Mouse (Mus musculus): ENCODE data around the gene Dab2ip.

DNA sequence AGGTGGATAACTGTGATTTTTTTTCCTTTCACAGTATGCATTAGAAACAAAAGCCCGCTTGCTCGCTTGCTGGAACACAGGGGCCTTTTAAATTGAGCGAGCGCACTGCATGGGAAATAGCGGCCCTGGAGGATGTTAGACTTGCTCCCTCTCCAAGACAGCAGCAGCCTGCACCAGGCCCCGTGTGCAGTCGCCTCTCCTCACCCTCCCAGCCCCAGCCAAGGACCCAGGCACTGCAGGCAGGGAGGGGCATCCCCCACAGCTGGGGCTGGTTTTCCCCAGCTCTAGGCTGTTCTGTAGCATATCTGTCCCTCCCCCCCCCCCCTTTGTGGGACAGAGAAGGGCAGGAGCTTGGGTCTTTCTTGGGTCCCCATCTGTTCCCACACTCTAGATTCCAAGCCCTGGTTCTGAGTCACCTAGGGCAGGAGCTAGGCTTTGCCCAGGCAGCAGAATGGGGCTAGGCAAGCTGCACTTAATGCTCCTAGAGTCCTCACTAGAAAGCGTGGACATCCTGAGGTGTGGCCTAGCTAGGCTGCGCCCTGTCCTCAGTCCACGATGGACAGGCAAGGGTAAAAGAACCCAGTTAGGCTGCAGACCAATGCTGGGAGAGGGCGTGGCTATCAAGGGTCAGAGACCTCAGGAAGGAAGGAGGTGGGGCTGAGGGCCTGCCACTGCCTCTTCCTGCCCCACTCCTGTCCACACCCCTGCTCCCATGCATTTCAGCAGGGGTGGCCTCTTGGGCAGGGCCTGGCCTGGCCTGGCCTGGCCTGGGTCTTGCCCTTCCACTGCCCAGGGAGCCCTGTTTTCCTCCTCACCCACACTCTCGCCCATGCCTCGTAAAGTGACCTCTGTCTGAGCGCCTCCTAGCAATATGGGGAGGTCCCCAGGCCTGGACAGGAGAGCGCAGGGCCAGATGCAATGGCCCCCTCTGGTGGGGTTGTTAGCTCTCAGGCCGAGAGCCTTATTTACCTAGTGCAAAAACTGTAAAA, 171.3 kb downstream of the Dab2ip start:
- TF ChIP-seq TBP (conservative IDR thresholded peaks at IDR 0.05; ENCODE audit: low read depth, low read length) (no peak), ZC3H11A (IDR thresholded peaks at IDR 0.05; ENCODE audit: low read depth, low read length) (no peak)
